Mouse (Mus musculus) testis, adult 2 months (tissue): ENCODE measurements around the gene Gm10840.

ENCODE experiments used
- CTCF ChIP-seq: fragments of 200-500 bp; IDR thresholded peaks from 2 replicates; pipeline ENCODE4 v1.5.1; 2012; ENCODE audit warnings: low read depth, mild to moderate bottlenecking, inconsistent platforms, low read length, moderate library complexity; ENCODE audit not compliant: control insufficient read depth, insufficient read depth, insufficient replicate concordance
- POLR2A ChIP-seq: fragments of 200-500 bp; IDR thresholded peaks from 2 replicates; pipeline ENCODE4 v1.6.1; 2012; ENCODE audit warnings: low read depth, mild to moderate bottlenecking, inconsistent platforms, low read length, moderate library complexity; ENCODE audit not compliant: control insufficient read depth

GRCm38 (mm10) chr11:106159216-106159920 lies 1.3 kb upstream of the Gm10840 start:
- no peak for TF ChIP-seq CTCF
- TF ChIP-seq POLR2A: no peak
